Mouse (Mus musculus) lung, postnatal 36 days (tissue): ENCODE measurements around the gene Grik2.
"Not testable (repeated sequence)": the region's sequence is repeated elsewhere in the genome, so short reads cannot be mapped to it uniquely, and the experiment has no call there.

Experiments used
- DNase-seq: peaks from one replicate; pipeline ENCODE4 v3.0.0; 2022; ENCODE audit warnings: mixed read lengths

Grik2 gene

DNA sequence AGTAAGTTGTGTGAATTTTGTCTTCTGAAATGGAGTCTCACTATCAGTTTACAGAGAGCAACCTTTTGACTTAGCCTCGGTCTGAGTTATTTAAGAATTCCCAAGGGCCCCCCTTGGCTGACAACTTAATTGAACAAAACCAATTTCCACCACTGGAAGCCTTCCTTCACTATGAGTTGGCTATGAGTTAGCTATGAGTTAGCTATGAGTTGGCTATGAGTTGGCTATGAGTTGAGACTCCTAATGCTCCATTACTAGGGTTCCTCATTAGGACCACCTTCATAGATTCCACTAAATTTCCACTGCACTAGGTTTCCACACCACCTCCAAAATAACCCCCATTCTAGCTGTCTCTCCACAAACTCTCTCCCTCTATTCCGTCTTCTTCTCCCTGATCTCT, 468.7 kb downstream of the Grik2 start:
- DNase-seq, result no peak

DNA sequence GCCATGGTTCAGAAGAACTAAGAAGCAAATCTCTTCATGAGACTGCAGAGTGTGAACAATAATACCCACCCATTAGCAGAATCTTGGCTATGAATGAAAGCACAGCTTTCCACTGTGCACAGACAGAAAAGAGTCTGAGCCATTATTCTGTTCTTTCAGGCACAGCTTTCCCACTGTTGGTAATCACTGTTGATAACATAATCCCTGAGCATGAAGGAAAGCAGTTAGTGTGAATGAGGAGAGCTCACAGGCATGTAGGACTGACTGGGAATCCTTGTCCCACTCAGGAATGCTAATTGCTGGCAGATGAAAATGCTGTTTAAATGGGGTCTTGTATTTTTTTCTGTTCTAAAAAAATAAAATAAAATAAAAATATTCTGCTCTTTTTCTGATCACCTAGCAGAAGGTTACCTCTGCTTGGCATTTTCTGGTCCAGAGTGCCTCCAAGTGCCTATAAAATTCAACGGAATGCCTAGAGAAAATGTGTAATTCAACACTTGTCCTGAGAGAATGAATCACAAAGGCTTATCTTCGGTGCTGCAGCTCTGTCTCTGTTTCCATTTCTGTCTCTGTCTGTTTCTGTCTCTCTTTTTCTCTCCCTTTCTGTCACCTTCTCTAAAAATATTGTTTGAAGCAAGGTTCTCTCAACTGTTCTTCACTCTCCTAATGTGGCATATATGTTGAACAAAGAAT, 532.2 kb downstream of the Grik2 start:
- DNase-seq, result no peak

- not testable (repeated sequence) for DNase-seq
Observed at GRCm38 (mm10) chr10:49237356-49237755, 551.2 kb downstream of the Grik2 start.

DNA sequence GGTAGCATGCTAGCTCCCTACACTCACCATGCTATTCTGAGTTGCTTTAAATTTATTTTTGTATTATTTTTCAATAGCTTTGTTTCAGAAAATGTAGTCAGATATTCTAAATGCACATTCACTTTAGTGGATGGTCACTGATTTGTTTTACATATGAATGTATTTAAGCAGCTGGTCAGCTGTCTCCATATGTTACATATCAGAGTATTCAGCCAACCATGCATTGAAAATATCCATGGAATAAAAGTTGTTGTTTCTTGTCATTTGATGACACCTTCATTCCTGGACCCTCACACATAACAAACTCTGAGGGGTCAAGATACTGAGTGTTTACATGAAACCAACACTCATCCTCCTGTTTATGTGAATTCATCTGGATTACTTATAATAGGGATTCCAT, 551.7 kb downstream of the Grik2 start:
- DNase-seq, result not testable (repeated sequence)

- DNase-seq, result no peak
Observed at GRCm38 (mm10) chr10:49220096-49220495, 568.5 kb downstream of the Grik2 start.

DNA sequence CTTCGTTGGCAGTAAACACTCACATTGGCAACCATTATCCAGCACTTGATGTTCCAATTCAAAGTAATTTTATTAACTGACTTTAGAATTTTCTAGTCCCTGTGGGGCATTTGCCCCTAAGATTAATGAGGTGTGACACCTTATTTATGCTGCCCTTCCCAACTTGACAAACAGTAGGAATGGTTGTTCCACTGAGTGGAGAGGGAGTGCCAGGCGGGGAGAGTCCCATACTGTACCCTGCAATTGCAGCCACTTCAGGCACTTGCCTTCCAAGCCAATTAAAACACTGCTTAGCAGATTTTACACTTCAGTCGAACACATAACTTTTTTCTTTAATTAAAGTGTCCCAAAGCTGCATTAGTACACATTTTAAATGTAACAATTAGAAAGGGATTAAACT, 568.9 kb downstream of the Grik2 start:
- DNase-seq, result no peak

GRCm38 (mm10) chr10:49191773-49192371, 596.7 kb downstream of the Grik2 start:
- no peak for DNase-seq

DNA sequence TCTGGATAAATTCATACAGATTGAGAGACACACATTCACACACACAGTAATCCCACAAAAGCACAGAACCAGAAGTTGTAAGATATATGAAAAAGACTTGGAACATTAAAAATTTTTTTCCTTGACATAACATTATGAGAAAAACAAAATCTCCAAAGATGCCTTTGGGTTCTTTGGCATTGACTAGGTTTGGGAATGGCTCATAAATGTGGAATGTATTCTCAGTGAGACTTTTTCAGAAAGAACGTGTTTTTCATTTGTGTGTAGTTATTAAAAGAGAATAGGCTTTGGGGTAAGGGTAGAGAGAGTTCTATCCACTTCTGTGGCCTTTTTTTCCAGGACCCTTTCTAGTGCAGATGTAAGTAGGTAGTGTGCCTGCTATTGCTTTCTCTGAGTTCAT, 597.3 kb downstream of the Grik2 start:
- no peak for DNase-seq

GRCm38 (mm10) chr10:49154134-49154533, 634.4 kb downstream of the Grik2 start:
- DNase-seq, result no peak

- DNase-seq, result not testable (repeated sequence)
Observed at GRCm38 (mm10) chr10:49151496-49151895, 637.1 kb downstream of the Grik2 start.

GRCm38 (mm10) chr10:49149714-49150113, 638.9 kb downstream of the Grik2 start:
- no peak for DNase-seq

DNA sequence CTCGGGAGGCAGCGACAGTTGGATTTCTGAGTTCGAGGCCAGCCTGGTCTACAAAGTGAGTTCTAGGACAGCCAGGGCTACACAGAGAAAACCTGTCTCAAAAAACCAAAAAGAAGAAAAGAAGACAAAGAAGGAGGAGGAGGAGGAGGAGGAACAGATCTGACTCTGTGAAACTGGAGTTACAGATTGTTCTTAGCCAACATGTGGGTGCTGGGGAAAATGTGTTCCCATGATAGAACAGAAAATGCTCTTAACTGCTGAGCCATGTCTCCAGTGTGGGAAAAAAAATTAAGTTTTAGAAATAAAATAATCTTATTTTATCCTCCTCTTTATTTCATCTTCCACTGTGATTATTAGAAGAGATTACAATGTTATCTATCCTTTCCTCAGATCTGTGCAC, 645.9 kb downstream of the Grik2 start:
- DNase-seq, result no peak

- no peak for DNase-seq
Observed at GRCm38 (mm10) chr10:49136816-49137215, 651.8 kb downstream of the Grik2 start.

DNA sequence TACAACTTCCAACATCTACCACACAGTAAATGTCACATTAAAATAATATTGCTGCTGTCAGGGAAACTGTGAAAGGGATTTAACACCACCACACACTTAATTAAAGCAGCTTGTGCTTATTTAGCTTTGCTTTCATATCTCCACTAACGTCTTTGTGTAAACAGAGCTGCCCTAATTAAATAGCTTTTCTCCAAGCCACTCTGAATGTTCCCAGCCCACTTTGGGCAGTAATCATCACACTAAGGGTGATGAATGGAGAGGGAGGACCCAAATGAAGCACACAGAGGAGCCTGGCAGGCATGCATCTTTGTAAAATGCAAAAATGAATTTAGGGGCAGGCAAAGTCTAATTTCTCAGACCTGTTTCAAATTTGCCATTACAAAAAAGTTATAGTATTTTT, 657.3 kb downstream of the Grik2 start:
- DNase-seq, result no peak

- DNase-seq, result no peak
Observed at GRCm38 (mm10) chr10:49050339-49050738, 738.2 kb downstream of the Grik2 start.

DNA sequence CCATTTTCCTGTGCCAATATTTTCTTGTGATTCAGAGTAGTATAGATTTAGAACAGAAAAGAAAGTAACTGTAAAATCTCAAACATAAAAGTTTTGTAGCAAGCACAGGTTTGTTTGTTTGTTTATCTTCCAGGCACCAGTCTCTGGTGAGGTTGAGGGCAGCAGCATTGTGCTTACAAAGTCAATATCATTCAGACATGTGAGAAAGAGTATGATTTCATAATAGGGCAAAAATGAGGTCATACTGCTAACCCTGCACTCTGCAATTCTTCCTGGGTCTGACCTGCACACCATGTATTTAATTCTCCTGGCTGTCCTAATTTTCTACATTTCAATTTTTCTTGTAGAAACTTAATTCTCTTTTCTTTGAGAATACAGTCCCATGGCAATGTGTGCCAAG, 739.2 kb downstream of the Grik2 start:
- DNase-seq, result no peak
